16 mouse cellular contexts compared by ENCODE assay signal in genomic region chr1:172333512-172333911, GRCm38 (mm10). TPM values are rescaled to one million over a fixed set of nuclear protein-coding genes. Genes with fewer than 3 reads are reported as not detected.
A peak's percentile ranks its signal among the peaks of the same experiment; 100 is the strongest.
DNase-seq lines count a peak whose midpoint lies in the region; ATAC-seq and TF ChIP-seq lines count a peak whose summit lies in the region.
"Had no signal": no experiment of that assay in that cellular context is flagged by ENCODE, and none has a peak within 500 bp of the region (broad histone marks: within the 10 kb centered on the region; RNA-seq: fewer than 3 reads in every experiment).

No protein-coding gene starts in this region.

- no peak overlapping the region for H3K4me2 ChIP-seq in forebrain, embryonic 11.5 days (ENCODE audit: low read depth, low read length, severe bottlenecking)
- no peak overlapping the region for H3K4me2 ChIP-seq in forebrain, embryonic 16.5 days (ENCODE audit: low read length)
- H3K4me2 ChIP-seq in kidney, postnatal 0 days (ENCODE audit: low read length) = no peak overlapping the region
- no peak overlapping the region for H3K4me2 ChIP-seq in midbrain, postnatal 0 days (ENCODE audit: low read depth, low read length, poor library complexity, severe bottlenecking)
- no peak overlapping the region for H3K4me2 ChIP-seq in midbrain, embryonic 13.5 days (replicated peaks)
- H3K4me2 ChIP-seq: embryonic facial prominence, embryonic 15.5 days; hindbrain, embryonic 13.5 days; lung, embryonic 15.5 days had no signal

- H3K36me3 ChIP-seq in forebrain, embryonic 11.5 days (ENCODE audit: control insufficient read depth, insufficient read depth, low read length) = no peaks in the 10 kb centered on the region
- H3K36me3 ChIP-seq in forebrain, embryonic 16.5 days (ENCODE audit: control insufficient read depth, insufficient read depth) = no peaks in the 10 kb centered on the region
- no peaks in the 10 kb centered on the region for H3K36me3 ChIP-seq in kidney, postnatal 0 days (ENCODE audit: insufficient read depth, low read length)
- no peaks in the 10 kb centered on the region for H3K36me3 ChIP-seq in midbrain, postnatal 0 days (ENCODE audit: insufficient read depth, low read length)
- no peaks in the 10 kb centered on the region for H3K36me3 ChIP-seq in midbrain, embryonic 13.5 days
- H3K36me3 ChIP-seq: embryonic facial prominence, embryonic 15.5 days; hindbrain, embryonic 13.5 days; lung, embryonic 15.5 days had no signal

- no peak overlapping the region for H3K27ac ChIP-seq in forebrain, embryonic 11.5 days (ENCODE audit: low read depth, low read length)
- no peak overlapping the region for H3K27ac ChIP-seq in forebrain, embryonic 16.5 days (ENCODE audit: low read length)
- no peak overlapping the region for H3K27ac ChIP-seq in kidney, postnatal 0 days
- no peak overlapping the region for H3K27ac ChIP-seq in midbrain, postnatal 0 days (ENCODE audit: low read depth, low read length)
- no peak overlapping the region for H3K27ac ChIP-seq in midbrain, embryonic 13.5 days
- H3K27ac ChIP-seq: embryonic facial prominence, embryonic 15.5 days; hindbrain, embryonic 13.5 days; lung, embryonic 15.5 days had no signal

- no peaks in the 10 kb centered on the region for H3K27me3 ChIP-seq in forebrain, embryonic 11.5 days (ENCODE audit: control insufficient read depth, insufficient read depth, low read length)
- no peaks in the 10 kb centered on the region for H3K27me3 ChIP-seq in forebrain, embryonic 16.5 days (replicated peaks; ENCODE audit: control insufficient read depth, insufficient read depth, low read length)
- H3K27me3 ChIP-seq in kidney, postnatal 0 days (ENCODE audit: insufficient read depth, low read length) = 0 out of 2 replicates have a peak, but pooled peaks cover 7% of the 10 kb centered on the region
- H3K27me3 ChIP-seq in midbrain, postnatal 0 days (ENCODE audit: insufficient read depth, low read length) = no peaks in the 10 kb centered on the region
- H3K27me3 ChIP-seq in midbrain, embryonic 13.5 days = peaks cover 9% of the 10 kb centered on the region; the same call in 1 of the 2 replicates
- H3K27me3 ChIP-seq: hindbrain, embryonic 13.5 days had no signal

- ATAC-seq in forebrain, embryonic 11.5 days (replicated peaks; ENCODE audit: low FRiP score) = peak; percentile 47; the same call in 1 of the 2 replicates
- no peak for ATAC-seq in forebrain, embryonic 16.5 days
- no peak for ATAC-seq in kidney, postnatal 0 days (replicated peaks; ENCODE audit: low FRiP score, low read depth)
- no peak for ATAC-seq in midbrain, postnatal 0 days (ENCODE audit: low FRiP score)
- ATAC-seq in midbrain, embryonic 13.5 days = no peak
- no peak for ATAC-seq in activated CD4-positive, CD25-positive, alpha-beta regulatory T cell, adult 4 months
- ATAC-seq: midbrain, embryonic 16.5 days had no signal

- TF ChIP-seq CTCF in kidney, postnatal 0 days (IDR thresholded peaks at IDR 0.05; ENCODE audit: low read depth) = peak; percentile 68
- TF ChIP-seq CTCF in midbrain, postnatal 0 days (IDR thresholded peaks at IDR 0.05) = peak; percentile 65

- H3K9me3 ChIP-seq in forebrain, embryonic 11.5 days (ENCODE audit: control insufficient read depth, low read length) = no peaks in the 10 kb centered on the region
- no peaks in the 10 kb centered on the region for H3K9me3 ChIP-seq in forebrain, embryonic 16.5 days (ENCODE audit: control insufficient read depth, low read length)
- no peaks in the 10 kb centered on the region for H3K9me3 ChIP-seq in kidney, postnatal 0 days (replicated peaks; ENCODE audit: low read length)
- H3K9me3 ChIP-seq in midbrain, postnatal 0 days (ENCODE audit: low read length) = no peaks in the 10 kb centered on the region
- no peaks in the 10 kb centered on the region for H3K9me3 ChIP-seq in midbrain, embryonic 13.5 days
- H3K9me3 ChIP-seq: embryonic facial prominence, embryonic 15.5 days; hindbrain, embryonic 13.5 days; lung, embryonic 15.5 days had no signal

- DNase-seq in forebrain, embryonic 11.5 days (ENCODE audit: low spot score) = no peak
- peak; percentile 35 for DNase-seq in kidney, postnatal 0 days (ENCODE audit: low spot score)
- no peak for DNase-seq in kidney, adult 8-10 months
- DNase-seq in midbrain, postnatal 0 days (ENCODE audit: low spot score) = no peak
- no peak for DNase-seq in heart, adult 11 months
- DNase-seq: right cerebral cortex, postnatal 4 days; thymus, postnatal 4 days had no signal

- peaks cover 3% of the 10 kb centered on the region; the same call in 1 of the 2 replicates for H3K4me1 ChIP-seq in forebrain, embryonic 11.5 days (replicated peaks; ENCODE audit: control insufficient read depth, insufficient read depth, low read length)
- peaks cover 12% of the 10 kb centered on the region for H3K4me1 ChIP-seq in forebrain, embryonic 16.5 days (replicated peaks; ENCODE audit: control insufficient read depth, insufficient read depth, low read length)
- H3K4me1 ChIP-seq in kidney, postnatal 0 days (replicated peaks; ENCODE audit: insufficient read depth, low read length) = no peaks in the 10 kb centered on the region
- H3K4me1 ChIP-seq in midbrain, postnatal 0 days (ENCODE audit: insufficient read depth, low read length) = peaks cover 9% of the 10 kb centered on the region; the same call in 1 of the 2 replicates
- peaks cover 15% of the 10 kb centered on the region for H3K4me1 ChIP-seq in midbrain, embryonic 13.5 days (replicated peaks)
- H3K4me1 ChIP-seq: embryonic facial prominence, embryonic 15.5 days; lung, embryonic 15.5 days had no signal

- H3K4me3 ChIP-seq in forebrain, embryonic 11.5 days (ENCODE audit: low read depth, low read length) = no peak overlapping the region
- H3K4me3 ChIP-seq in forebrain, embryonic 16.5 days (replicated peaks; ENCODE audit: low read length) = no peak overlapping the region
- H3K4me3 ChIP-seq in kidney, postnatal 0 days (replicated peaks; ENCODE audit: low read depth, low read length) = no peak overlapping the region
- no peak overlapping the region for H3K4me3 ChIP-seq in midbrain, postnatal 0 days (ENCODE audit: low read depth, low read length)
- no peak overlapping the region for H3K4me3 ChIP-seq in midbrain, embryonic 13.5 days (replicated peaks)
- H3K4me3 ChIP-seq: embryonic facial prominence, embryonic 15.5 days; hindbrain, embryonic 13.5 days; lung, embryonic 15.5 days had no signal

- WGBS in forebrain, embryonic 11.5 days = 16% methylated on average over 3 of the region's 3 CpGs
- WGBS in forebrain, embryonic 16.5 days = 17% methylated on average over 3 of the region's 3 CpGs
- WGBS in kidney, postnatal 0 days = 19% methylated on average over 3 of the region's 3 CpGs
- WGBS in midbrain, postnatal 0 days = 18% methylated on average over 3 of the region's 3 CpGs
- WGBS in midbrain, embryonic 13.5 days = 12% methylated on average over 3 of the region's 3 CpGs

- H3K9ac ChIP-seq in forebrain, embryonic 11.5 days (ENCODE audit: low read length) = no peak overlapping the region
- H3K9ac ChIP-seq in forebrain, embryonic 16.5 days (replicated peaks; ENCODE audit: low read depth, low read length) = no peak overlapping the region
- no peak overlapping the region for H3K9ac ChIP-seq in kidney, postnatal 0 days (ENCODE audit: low read depth, low read length)
- no peak overlapping the region for H3K9ac ChIP-seq in midbrain, postnatal 0 days (replicated peaks; ENCODE audit: low read length, poor library complexity, severe bottlenecking)
- no peak overlapping the region for H3K9ac ChIP-seq in midbrain, embryonic 13.5 days (replicated peaks)
- H3K9ac ChIP-seq: embryonic facial prominence, embryonic 15.5 days; hindbrain, embryonic 13.5 days; lung, embryonic 15.5 days had no signal

RNA-seq across cellular contexts. Expression of gene Kcnj9, which starts 4.4 kb away (rescaled TPM):
- 0.68 and 0.89 TPM in 2 replicates for polyA plus RNA-seq in forebrain, embryonic 11.5 days (2014; fragmentation: Nextera tagmentation; extraction: Ambion mirVana)
- 2.6 and 4.2 TPM in 2 replicates for polyA plus RNA-seq in forebrain, embryonic 16.5 days (2015; fragmentation: Nextera tagmentation; extraction: Ambion mirVana)
- polyA plus RNA-seq in kidney, postnatal 0 days (2015; fragmentation: Nextera tagmentation; extraction: Ambion mirVana) = 0.03 and 0.06 TPM in 2 replicates
- 13.9 and 14.1 TPM in 2 replicates for total RNA-seq in midbrain, postnatal 0 days (2014; rRNA removed)
- polyA plus RNA-seq in midbrain, postnatal 0 days (2015; fragmentation: Nextera tagmentation; extraction: Ambion mirVana) = 5.8 and 6.7 TPM in 2 replicates
- polyA plus RNA-seq in midbrain, embryonic 13.5 days (2015; fragmentation: Nextera tagmentation; extraction: Ambion mirVana) = 3.6 and 3.9 TPM in 2 replicates
- polyA plus RNA-seq in activated CD4-positive, CD25-positive, alpha-beta regulatory T cell, adult 4 months (2017; shearing (Covaris generic)) = under 1 TPM in 1 of 2 experiments, not detected in 1; 0.08 TPM
- polyA plus RNA-seq: stomach, embryonic 14.5 days had no signal

RNA-seq across cellular contexts. Expression of gene Kcnj10, which starts 7.5 kb away (rescaled TPM):
- 0.69 and 0.73 TPM in 2 replicates for polyA plus RNA-seq in forebrain, embryonic 11.5 days (2014; fragmentation: Nextera tagmentation; extraction: Ambion mirVana)
- polyA plus RNA-seq in forebrain, embryonic 16.5 days (2015; fragmentation: Nextera tagmentation; extraction: Ambion mirVana) = 2.1 and 2.2 TPM in 2 replicates
- polyA plus RNA-seq in kidney, postnatal 0 days (2015; fragmentation: Nextera tagmentation; extraction: Ambion mirVana) = 3.3 and 4.2 TPM in 2 replicates
- total RNA-seq in midbrain, postnatal 0 days (2014; rRNA removed) = 6.1 and 6.6 TPM in 2 replicates
- polyA plus RNA-seq in midbrain, postnatal 0 days (2015; fragmentation: Nextera tagmentation; extraction: Ambion mirVana) = 3.6 and 3.9 TPM in 2 replicates
- 0.98 TPM in 2 replicates for polyA plus RNA-seq in midbrain, embryonic 13.5 days (2015; fragmentation: Nextera tagmentation; extraction: Ambion mirVana)
- polyA plus RNA-seq in activated CD4-positive, CD25-positive, alpha-beta regulatory T cell, adult 4 months (2017; shearing (Covaris generic)) = under 1 TPM in 1 of 2 experiments, not detected in 1; 0.15 TPM
- polyA plus RNA-seq: C2C12 had no signal

RNA-seq across cellular contexts. Expression of gene Atp1a2, which starts 35.6 kb away (rescaled TPM):
- 1.5 and 2.1 TPM in 2 replicates for polyA plus RNA-seq in forebrain, embryonic 11.5 days (2014; fragmentation: Nextera tagmentation; extraction: Ambion mirVana)
- 42.4 and 47.1 TPM in 2 replicates for polyA plus RNA-seq in forebrain, embryonic 16.5 days (2015; fragmentation: Nextera tagmentation; extraction: Ambion mirVana)
- polyA plus RNA-seq in kidney, postnatal 0 days (2015; fragmentation: Nextera tagmentation; extraction: Ambion mirVana) = 1.6 and 2.0 TPM in 2 replicates
- 398 and 409 TPM in 2 replicates for total RNA-seq in midbrain, postnatal 0 days (2014; rRNA removed)
- 94.4 and 100 TPM in 2 replicates for polyA plus RNA-seq in midbrain, postnatal 0 days (2015; fragmentation: Nextera tagmentation; extraction: Ambion mirVana)
- polyA plus RNA-seq in midbrain, embryonic 13.5 days (2015; fragmentation: Nextera tagmentation; extraction: Ambion mirVana) = 25.3 and 25.8 TPM in 2 replicates
- under 1 TPM; 0.08 to 0.12 TPM for polyA plus RNA-seq in activated CD4-positive, CD25-positive, alpha-beta regulatory T cell, adult 4 months (2017; shearing (Covaris generic))

RNA-seq across cellular contexts. Expression of gene Pigm, which starts 42.8 kb away (rescaled TPM):
- 13.7 and 14.8 TPM in 2 replicates for polyA plus RNA-seq in forebrain, embryonic 11.5 days (2014; fragmentation: Nextera tagmentation; extraction: Ambion mirVana)
- 4.5 and 4.7 TPM in 2 replicates for polyA plus RNA-seq in forebrain, embryonic 16.5 days (2015; fragmentation: Nextera tagmentation; extraction: Ambion mirVana)
- polyA plus RNA-seq in kidney, postnatal 0 days (2015; fragmentation: Nextera tagmentation; extraction: Ambion mirVana) = 5.8 and 6.1 TPM in 2 replicates
- total RNA-seq in midbrain, postnatal 0 days (2014; rRNA removed) = 11.5 and 16.4 TPM in 2 replicates
- 2.2 and 2.6 TPM in 2 replicates for polyA plus RNA-seq in midbrain, postnatal 0 days (2015; fragmentation: Nextera tagmentation; extraction: Ambion mirVana)
- polyA plus RNA-seq in midbrain, embryonic 13.5 days (2015; fragmentation: Nextera tagmentation; extraction: Ambion mirVana) = 4.9 and 5.7 TPM in 2 replicates
- 1 to 10 TPM; 5.6 to 7.3 TPM for polyA plus RNA-seq in activated CD4-positive, CD25-positive, alpha-beta regulatory T cell, adult 4 months (2017; shearing (Covaris generic))
